Mouse (Mus musculus) forebrain, embryonic 15.5 days (tissue): ENCODE data around the gene Olfr958. TPM values are rescaled to one million over a fixed set of nuclear protein-coding genes. Genes with fewer than 3 reads are reported as not detected.

Source experiments
- ATAC-seq: fragments of 200-750 bp; cut with Nextera tagmentation; replicated peaks from 2 replicates; pipeline ENCODE4 v1.8.0; 2017; ENCODE audit warnings: mild to moderate bottlenecking, moderate TSS enrichment, moderate library complexity
- H3K27ac ChIP-seq: fragments of 300-500 bp; sonication (generic); replicated peaks from 2 replicates; pipeline ENCODE4 v1.5.1; 2015; ENCODE audit warnings: mild to moderate bottlenecking, inconsistent platforms
- H3K27me3 ChIP-seq: fragments of 300-500 bp; sonication (generic); 2 replicates; pipeline ENCODE4 v1.6.1; 2015; ENCODE audit warnings: inconsistent platforms
- H3K36me3 ChIP-seq: fragments of 300-500 bp; sonication (generic); 2 replicates; pipeline ENCODE4 v1.6.1; 2015; ENCODE audit warnings: mild to moderate bottlenecking, inconsistent platforms
- H3K4me1 ChIP-seq: fragments of 300-500 bp; sonication (generic); 2 replicates; pipeline ENCODE4 v1.6.1; 2015; ENCODE audit warnings: inconsistent platforms
- H3K4me2 ChIP-seq: fragments of 300-500 bp; sonication (generic); replicated peaks from 2 replicates; pipeline ENCODE4 v1.6.1; 2015; ENCODE audit warnings: mild to moderate bottlenecking, inconsistent platforms
- H3K4me3 ChIP-seq: fragments of 300-500 bp; sonication (generic); 2 replicates; pipeline ENCODE4 v1.5.1; 2015; ENCODE audit warnings: mild to moderate bottlenecking, inconsistent platforms
- H3K9ac ChIP-seq: fragments of 300-500 bp; sonication (generic); replicated peaks from 2 replicates; pipeline ENCODE4 v1.6.1; 2015; ENCODE audit warnings: mild to moderate bottlenecking, inconsistent platforms
- H3K9me3 ChIP-seq: fragments of 300-500 bp; sonication (generic); 2 replicates; pipeline ENCODE4 v1.6.1; 2016; ENCODE audit warnings: inconsistent platforms
- WGBS: fragments of 180-500 bp; shearing (Covaris S2); methylation state at CpG from one replicate; pipeline ENCODE4 v1.1.7; 2015; ENCODE audit warnings: mixed read lengths; 5-methylcytosine and 5-hydroxymethylcytosine counted together
- polyA plus RNA-seq: library from polyadenylated mRNA; unstranded; fragments of >200 nt; fragmentation: Nextera tagmentation; extraction: Ambion mirVana; gene quantifications from 2 replicates; pipeline ENCODE4 v1.2.1, GENCODE M21; 2015

Olfr958 gene
- polyA plus RNA-seq = not detected in 2 replicates

- no peaks in the 10 kb centered on the region for H3K36me3 ChIP-seq
- no peaks in the 10 kb centered on the region for H3K27me3 ChIP-seq
- peak within 1 kb of the TSS; percentile 34; the same call in 1 of the 2 replicates for H3K27ac ChIP-seq
- no peak within 1 kb of the TSS for H3K4me3 ChIP-seq
- no peak within 1 kb of the TSS for H3K4me2 ChIP-seq
- peaks cover 17% of the 10 kb centered on the region; the same call in 1 of the 2 replicates for H3K4me1 ChIP-seq
- ATAC-seq = peak; percentile 53
- WGBS = 40% methylated on average over 2 of the region's 2 CpGs
- no peak within 1 kb of the TSS for H3K9ac ChIP-seq
- no peaks in the 10 kb centered on the region for H3K9me3 ChIP-seq
Observed at GRCm38 (mm10) chr9:39553946-39554345, at the start of gene Olfr958. TSS of gene Olfr958 (minus strand) at chr9:39554054.

DNA sequence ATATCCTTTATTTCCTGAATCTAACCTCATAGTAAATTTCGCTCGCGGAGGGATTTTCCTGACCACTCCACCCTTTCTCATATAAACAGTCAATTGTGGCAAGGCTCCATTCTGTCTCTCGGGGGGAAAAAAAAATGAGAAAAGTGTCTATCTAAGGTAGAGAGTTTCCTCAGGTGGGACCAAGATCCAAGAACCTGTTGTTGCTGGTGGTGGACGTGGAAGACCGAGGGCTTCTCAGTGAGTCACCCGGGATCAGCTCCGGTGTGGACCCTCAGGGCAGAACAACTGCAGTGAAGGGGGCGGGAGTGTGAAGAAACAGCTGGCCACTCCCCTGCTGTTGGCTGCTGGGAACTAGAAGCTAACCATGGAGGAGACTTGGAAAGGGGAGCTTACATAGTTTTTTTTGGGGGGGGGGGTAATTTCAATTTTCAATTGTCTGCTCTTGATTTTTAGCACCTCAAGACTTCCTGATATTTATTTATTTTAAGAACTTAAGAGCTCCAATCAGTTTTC, 49.5 kb upstream of the Olfr958 start:
- under 1% methylated on average over 9 of the region's 9 CpGs for WGBS
- 0 out of 2 replicates have a peak, but pooled peaks cover 2% of the 10 kb centered on the region for H3K27me3 ChIP-seq
- peak overlapping the region; percentile 29 for H3K9ac ChIP-seq
- H3K36me3 ChIP-seq = no peaks in the 10 kb centered on the region
- peak overlapping the region; percentile 65 for H3K4me2 ChIP-seq
- peak; percentile 41 for ATAC-seq
- H3K4me1 ChIP-seq = peaks cover 24% of the 10 kb centered on the region
- H3K9me3 ChIP-seq = no peaks in the 10 kb centered on the region
- peak overlapping the region; percentile 42 for H3K27ac ChIP-seq
- H3K4me3 ChIP-seq = peak overlapping the region; percentile 35

DNA sequence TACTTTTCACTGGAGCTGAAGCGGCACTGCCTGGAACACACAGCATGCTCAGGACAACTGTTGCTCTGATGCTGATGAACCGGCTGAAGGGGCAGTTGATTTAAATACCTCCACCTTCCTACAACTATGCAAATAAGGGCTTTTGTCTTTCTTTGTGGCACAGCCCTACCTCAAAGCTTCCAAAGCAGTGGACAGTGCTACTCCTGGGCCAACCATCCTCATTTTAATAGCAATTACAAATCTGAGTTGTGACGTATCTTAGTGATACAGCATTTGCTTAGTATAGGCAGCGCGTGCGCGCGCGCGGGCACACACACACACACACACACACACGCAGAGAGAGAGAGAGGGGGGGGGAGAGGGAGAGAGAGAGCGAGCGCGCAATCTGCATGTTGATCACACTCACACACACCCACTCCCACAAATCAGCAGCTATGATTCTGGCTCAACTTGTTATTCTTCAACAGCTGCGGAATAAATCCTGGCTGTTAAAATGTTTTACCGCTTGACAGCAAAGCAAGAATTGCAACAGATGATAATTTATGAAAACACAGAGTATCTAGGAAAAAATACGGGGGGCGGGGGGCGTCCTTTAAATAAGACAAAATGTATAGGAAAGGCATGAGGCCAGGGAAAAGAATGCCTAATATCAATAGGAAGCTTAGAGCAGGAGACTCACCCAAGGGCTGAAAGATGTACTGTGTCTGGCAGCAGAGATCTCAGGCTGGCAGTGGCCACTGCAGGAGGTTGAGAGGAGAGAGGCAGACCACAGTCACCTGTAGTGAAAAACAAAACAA, 48.9 kb upstream of the Olfr958 start:
- peaks cover 24% of the 10 kb centered on the region for H3K4me1 ChIP-seq
- peak overlapping the region; percentile 65 for H3K4me2 ChIP-seq
- peak overlapping the region; percentile 35 for H3K4me3 ChIP-seq
- peak overlapping the region; percentile 42 for H3K27ac ChIP-seq
- H3K9ac ChIP-seq = peak overlapping the region; percentile 29
- no peaks in the 10 kb centered on the region for H3K9me3 ChIP-seq
- WGBS = 0% methylated on average over 19 of the region's 19 CpGs
- ATAC-seq = peak; percentile 97
- H3K27me3 ChIP-seq = 0 out of 2 replicates have a peak, but pooled peaks cover 2% of the 10 kb centered on the region
- no peaks in the 10 kb centered on the region for H3K36me3 ChIP-seq

GRCm38 (mm10) chr9:39577050-39577449, 23.2 kb upstream of the Olfr958 start:
- Histone ChIP-seq H3K9ac (no peak overlapping the region), H3K4me1 (no peaks in the 10 kb centered on the region), H3K27me3 (no peaks in the 10 kb centered on the region), H3K27ac (no peak overlapping the region), H3K36me3 (no peaks in the 10 kb centered on the region), H3K4me2 (no peak overlapping the region), H3K9me3 (no peaks in the 10 kb centered on the region), H3K4me3 (no peak overlapping the region)
- 89% methylated on average over 5 of the region's 5 CpGs for WGBS
- ATAC-seq = no peak

DNA sequence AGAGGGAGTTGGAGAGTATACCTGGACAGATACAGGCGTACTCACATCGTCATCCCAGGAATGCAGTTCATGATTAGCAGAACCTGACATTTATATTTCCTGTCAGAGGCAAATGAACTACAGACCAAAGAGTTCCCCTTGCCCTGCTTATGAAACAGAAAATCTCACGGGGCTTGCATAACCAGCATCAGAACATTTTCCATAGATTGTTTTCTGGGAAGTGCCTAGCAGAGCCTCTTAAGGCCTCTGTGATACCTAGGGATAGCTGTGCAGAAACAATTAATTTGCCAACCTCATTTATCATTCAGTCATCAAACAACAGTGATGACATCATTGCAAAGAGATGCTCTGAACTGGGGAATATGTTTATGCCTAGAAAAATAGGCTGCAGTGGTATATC, 21.6 kb upstream of the Olfr958 start, which contains the start of gene Olfr959:
TSS of gene Olfr959 (minus strand) at position 101 of the 400 bp plus-strand sequence.
- ATAC-seq = no peak
- no peaks in the 10 kb centered on the region for H3K36me3 ChIP-seq
- H3K4me2 ChIP-seq = no peak within 1 kb of the TSS
- H3K4me3 ChIP-seq = no peak within 1 kb of the TSS
- H3K4me1 ChIP-seq = no peaks in the 10 kb centered on the region
- H3K27me3 ChIP-seq = no peaks in the 10 kb centered on the region
- 94% methylated on average over 3 of the region's 3 CpGs for whole genome bisulfite sequencing
- no peak within 1 kb of the TSS for H3K9ac ChIP-seq
- no peak within 1 kb of the TSS for H3K27ac ChIP-seq
- H3K9me3 ChIP-seq = no peaks in the 10 kb centered on the region

GRCm38 (mm10) chr9:39558349-39558647, 4.4 kb upstream of the Olfr958 start:
- Histone ChIP-seq H3K27ac (peak overlapping the region; percentile 89), H3K9ac (no peak overlapping the region), H3K4me1 (peaks cover 17% of the 10 kb centered on the region; the same call in 1 of the 2 replicates), H3K4me3 (no peak overlapping the region), H3K4me2 (no peak overlapping the region), H3K27me3 (no peaks in the 10 kb centered on the region), H3K36me3 (no peaks in the 10 kb centered on the region), H3K9me3 (no peaks in the 10 kb centered on the region)
- ATAC-seq = peak; percentile 51

- H3K4me2 ChIP-seq = no peak overlapping the region; the same call in 1 of the 2 replicates
- H3K9ac ChIP-seq = no peak overlapping the region
- H3K4me1 ChIP-seq = peaks cover 17% of the 10 kb centered on the region; the same call in 1 of the 2 replicates
- ATAC-seq = peak; percentile 96
- H3K9me3 ChIP-seq = no peaks in the 10 kb centered on the region
- H3K4me3 ChIP-seq = no peak overlapping the region
- 12% methylated on average over 3 of the region's 3 CpGs for WGBS
- H3K27ac ChIP-seq = peak overlapping the region; percentile 89
- H3K27me3 ChIP-seq = no peaks in the 10 kb centered on the region
- H3K36me3 ChIP-seq = no peaks in the 10 kb centered on the region
Observed at GRCm38 (mm10) chr9:39557529-39558348, 3.9 kb upstream of the Olfr958 start.

GRCm38 (mm10) chr9:39550806-39551205, 3.0 kb downstream of the Olfr958 start:
- Histone ChIP-seq H3K36me3 (no peaks in the 10 kb centered on the region), H3K9ac (no peak overlapping the region), H3K27ac (no peak overlapping the region), H3K4me2 (no peak overlapping the region), H3K4me3 (no peak overlapping the region), H3K27me3 (no peaks in the 10 kb centered on the region), H3K9me3 (no peaks in the 10 kb centered on the region), H3K4me1 (peaks cover 4% of the 10 kb centered on the region; the same call in 1 of the 2 replicates)
- ATAC-seq = no peak
- WGBS = 69% methylated on average over 5 of the region's 5 CpGs

GRCm38 (mm10) chr9:39523616-39524285, 30.1 kb downstream of the Olfr958 start:
- Histone ChIP-seq H3K4me2 (no peak overlapping the region), H3K9ac (no peak overlapping the region), H3K9me3 (no peaks in the 10 kb centered on the region), H3K27ac (no peak overlapping the region), H3K36me3 (no peaks in the 10 kb centered on the region), H3K4me3 (no peak overlapping the region), H3K27me3 (no peaks in the 10 kb centered on the region), H3K4me1 (no peaks in the 10 kb centered on the region)
- WGBS = 68% methylated on average over 1 of the region's 1 CpGs
- no peak for ATAC-seq

DNA sequence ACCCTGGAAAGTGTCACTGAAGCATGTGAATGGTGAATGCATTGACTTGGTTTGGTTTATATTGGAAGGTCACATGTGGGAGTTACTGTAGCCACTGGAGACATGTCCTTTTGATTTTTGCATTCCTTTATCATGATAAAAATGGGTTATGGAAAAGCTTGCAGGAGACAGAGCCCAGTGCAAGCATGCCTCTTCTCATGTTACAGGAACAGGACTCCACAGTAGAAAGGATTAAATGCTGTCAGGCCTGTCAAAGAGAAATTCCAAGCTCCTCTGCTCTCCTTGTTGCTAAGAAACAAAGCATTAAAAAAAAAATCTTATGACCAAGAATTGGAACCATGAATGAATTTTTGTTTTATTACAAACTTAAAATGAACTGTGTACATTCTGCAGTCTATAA, 35.3 kb downstream of the Olfr958 start:
- Histone ChIP-seq H3K4me3 (no peak overlapping the region), H3K4me1 (no peaks in the 10 kb centered on the region), H3K27ac (no peak overlapping the region), H3K9me3 (no peaks in the 10 kb centered on the region), H3K9ac (no peak overlapping the region), H3K27me3 (no peaks in the 10 kb centered on the region), H3K36me3 (no peaks in the 10 kb centered on the region), H3K4me2 (no peak overlapping the region)
- ATAC-seq = no peak

GRCm38 (mm10) chr9:39515531-39515930, 38.3 kb downstream of the Olfr958 start, which contains the start of gene Olfr957:
TSS of gene Olfr957 (minus strand) at chr9:39515809.
- no peak within 1 kb of the TSS for H3K4me2 ChIP-seq
- WGBS = 75% methylated on average over 3 of the region's 3 CpGs
- no peak for ATAC-seq

More at GRCm38 (mm10) chr9:39515531-39515930, 38.3 kb downstream of the Olfr958 start, which contains the start of gene Olfr957:
- Histone ChIP-seq H3K4me1 (no peaks in the 10 kb centered on the region), H3K9ac (no peak within 1 kb of the TSS), H3K9me3 (no peaks in the 10 kb centered on the region), H3K36me3 (no peaks in the 10 kb centered on the region), H3K4me3 (no peak within 1 kb of the TSS), H3K27ac (no peak within 1 kb of the TSS), H3K27me3 (no peaks in the 10 kb centered on the region)
